Mouse (Mus musculus) small intestine, adult 2 months (tissue): ENCODE measurements at regions not wholly inside any gene's neighbourhood (a gene's known extent, or its start where the extent isn't known, plus 50 kb on each side); places are given as distances from the start of the nearest gene placed in this dataset.

ENCODE experiments used
- H3K27ac ChIP-seq: fragments of 200-500 bp; 2 replicates; pipeline ENCODE4 v1.5.1; 2012; ENCODE audit warnings: low read depth, low read length, control low read depth, inconsistent platforms; ENCODE audit not compliant: insufficient read depth
- H3K27me3 ChIP-seq: fragments of 200-500 bp; 2 replicates; pipeline ENCODE4 v1.6.1; 2012; ENCODE audit warnings: mild to moderate bottlenecking, moderate library complexity, low read length, inconsistent platforms; ENCODE audit not compliant: control insufficient read depth, insufficient read depth
- H3K36me3 ChIP-seq: fragments of 200-500 bp; 2 replicates; pipeline ENCODE4 v1.6.1; 2012; ENCODE audit warnings: mild to moderate bottlenecking, low read length, control low read depth, inconsistent platforms; ENCODE audit not compliant: control insufficient read depth, insufficient read depth
- H3K4me1 ChIP-seq: fragments of 200-500 bp; 2 replicates; pipeline ENCODE4 v1.6.1; 2012; ENCODE audit warnings: low read length, inconsistent platforms, mixed read lengths; ENCODE audit not compliant: control insufficient read depth, insufficient read depth, insufficient read length
- H3K4me3 ChIP-seq: fragments of 200-500 bp; 2 replicates; pipeline ENCODE4 v1.5.1; 2012; ENCODE audit warnings: low read depth, mild to moderate bottlenecking, control low read depth, inconsistent platforms, low read length, moderate library complexity
- CTCF ChIP-seq: fragments of 200-500 bp; IDR thresholded peaks from 2 replicates; pipeline ENCODE4 v1.5.1; 2012; ENCODE audit warnings: low read depth, mild to moderate bottlenecking, control low read depth, inconsistent platforms, low read length, moderate library complexity, mixed read lengths; ENCODE audit not compliant: insufficient replicate concordance, insufficient read length; ENCODE audit errors: extremely low read depth
- POLR2A ChIP-seq: fragments of 200-500 bp; IDR thresholded peaks from 2 replicates; pipeline ENCODE4 v1.6.1; 2012; ENCODE audit warnings: low read depth, mild to moderate bottlenecking, control low read depth, inconsistent platforms, low read length, moderate library complexity
- WGBS: fragments of 180-500 bp; shearing (Covaris S2); methylation state at CpG from one replicate; pipeline ENCODE4 v1.1.7; 2018; 5-methylcytosine and 5-hydroxymethylcytosine counted together

DNA sequence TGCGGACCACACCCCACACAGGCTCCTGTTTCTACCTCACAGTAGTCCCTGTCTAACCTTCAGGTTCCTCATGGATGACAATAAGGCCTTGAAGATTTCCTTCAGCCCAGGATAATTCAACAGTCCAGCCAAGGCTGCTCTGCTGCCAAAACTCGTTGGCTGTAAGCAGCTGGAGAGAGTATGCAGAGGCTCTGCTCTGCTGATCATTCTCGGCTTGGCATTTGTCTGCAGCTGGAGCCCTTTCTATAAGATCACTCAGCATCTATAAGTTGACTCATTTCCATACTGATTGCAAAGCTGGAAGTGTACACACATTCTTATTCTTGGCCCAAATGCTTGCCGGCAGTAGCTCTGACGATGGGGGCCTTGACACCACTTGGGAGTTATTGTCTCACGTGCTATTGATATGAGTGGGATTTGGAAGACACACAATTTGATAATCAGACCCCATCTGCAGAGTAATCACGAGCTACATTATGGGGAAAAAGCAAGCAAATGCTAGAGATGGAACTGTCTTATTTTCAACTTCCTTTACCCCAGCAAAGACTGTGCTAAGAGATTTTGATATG lies 311.1 kb upstream of the Nmur2 start:
- Histone ChIP-seq H3K27ac (no peak overlapping the region), H3K36me3 (no peaks in the 10 kb centered on the region), H3K4me1 (no peaks in the 10 kb centered on the region), H3K4me3 (no peak overlapping the region), H3K27me3 (no peaks in the 10 kb centered on the region)
- TF ChIP-seq POLR2A: no peak
- no peak for TF ChIP-seq CTCF
- WGBS: 64% methylated on average over 7 of the region's 7 CpGs

- no peaks in the 10 kb centered on the region for H3K4me1 ChIP-seq
- TF ChIP-seq CTCF (no peak), POLR2A (no peak)
- H3K4me3 ChIP-seq: no peak overlapping the region
- H3K27me3 ChIP-seq: no peaks in the 10 kb centered on the region
- no peaks in the 10 kb centered on the region for H3K36me3 ChIP-seq
- H3K27ac ChIP-seq: no peak overlapping the region
- 72% methylated on average over 1 of the region's 1 CpGs for WGBS
Measured at GRCm38 (mm10) chr11:56351231-56351630, 310.4 kb upstream of the Nmur2 start.

GRCm38 (mm10) chr11:56349766-56350165 lies 309.0 kb upstream of the Nmur2 start:
- no peaks in the 10 kb centered on the region for H3K27me3 ChIP-seq
- H3K36me3 ChIP-seq: no peaks in the 10 kb centered on the region
- no peaks in the 10 kb centered on the region for H3K4me1 ChIP-seq
- TF ChIP-seq POLR2A (no peak), CTCF (no peak)
- 63% methylated on average over 3 of the region's 3 CpGs for WGBS
- H3K27ac ChIP-seq: no peak overlapping the region
- no peak overlapping the region for H3K4me3 ChIP-seq

DNA sequence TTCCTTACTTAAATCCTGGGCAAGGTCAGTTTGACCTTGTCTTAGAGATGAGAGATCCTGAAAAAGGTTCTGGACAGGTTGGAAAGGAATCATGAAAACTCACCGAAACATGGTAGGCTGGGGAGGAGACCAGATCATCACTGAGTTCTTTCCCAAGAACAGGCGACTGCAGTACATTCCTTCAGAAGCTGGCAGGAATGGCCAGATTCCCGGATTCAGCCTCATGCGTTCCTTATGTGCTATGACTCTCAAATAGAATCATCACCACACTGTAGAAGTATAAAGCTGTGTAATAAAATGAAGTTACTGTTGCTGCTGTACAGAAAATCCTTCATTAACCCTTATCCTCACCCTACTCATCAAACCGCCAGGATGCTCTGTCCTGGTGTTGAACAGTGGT lies 307.6 kb upstream of the Nmur2 start:
- TF ChIP-seq CTCF: no peak
- no peak for TF ChIP-seq POLR2A
- WGBS: 89% methylated on average over 5 of the region's 5 CpGs
- no peaks in the 10 kb centered on the region for H3K36me3 ChIP-seq
- no peaks in the 10 kb centered on the region for H3K27me3 ChIP-seq
- H3K4me3 ChIP-seq: no peak overlapping the region
- H3K27ac ChIP-seq: no peak overlapping the region
- H3K4me1 ChIP-seq: no peaks in the 10 kb centered on the region

DNA sequence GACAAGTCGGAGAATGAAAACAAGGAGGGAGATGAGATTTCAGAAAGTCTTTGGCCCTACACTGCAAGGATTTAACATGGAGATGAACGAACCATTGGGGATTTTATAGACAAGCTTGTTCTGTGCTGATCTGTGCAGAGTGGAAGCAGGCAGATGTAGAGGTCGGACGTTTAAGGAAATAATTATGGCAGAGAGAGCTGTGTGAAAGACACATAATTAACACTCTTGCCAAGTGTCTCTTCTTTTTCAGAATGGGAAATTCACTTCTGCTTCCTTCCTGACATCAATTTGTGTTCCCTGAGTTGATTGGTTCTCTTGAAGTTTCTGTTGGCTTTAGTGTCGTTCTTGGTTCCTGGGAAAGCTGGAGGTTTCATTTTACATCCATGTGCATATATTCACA lies 302.3 kb upstream of the Nmur2 start:
- Histone ChIP-seq H3K27ac (no peak overlapping the region), H3K4me3 (no peak overlapping the region), H3K4me1 (no peaks in the 10 kb centered on the region), H3K36me3 (no peaks in the 10 kb centered on the region), H3K27me3 (no peaks in the 10 kb centered on the region)
- TF ChIP-seq POLR2A (no peak), CTCF (no peak)
- WGBS: 73% methylated on average over 5 of the region's 5 CpGs

- Histone ChIP-seq H3K27me3 (no peaks in the 10 kb centered on the region), H3K27ac (no peak overlapping the region), H3K4me1 (no peaks in the 10 kb centered on the region), H3K36me3 (no peaks in the 10 kb centered on the region), H3K4me3 (no peak overlapping the region)
- no peak for TF ChIP-seq CTCF
- TF ChIP-seq POLR2A: no peak
- 80% methylated on average over 1 of the region's 1 CpGs for WGBS
Measured at GRCm38 (mm10) chr11:56341731-56342130, 300.9 kb upstream of the Nmur2 start.

- H3K36me3 ChIP-seq: no peaks in the 10 kb centered on the region
- no peak overlapping the region for H3K4me3 ChIP-seq
- no peak for TF ChIP-seq POLR2A
- TF ChIP-seq CTCF: no peak
- no peaks in the 10 kb centered on the region for H3K4me1 ChIP-seq
- no peaks in the 10 kb centered on the region for H3K27me3 ChIP-seq
- no peak overlapping the region for H3K27ac ChIP-seq
- WGBS: 82% methylated on average over 2 of the region's 2 CpGs
Measured at GRCm38 (mm10) chr11:56341040-56341439, 300.2 kb upstream of the Nmur2 start.

DNA sequence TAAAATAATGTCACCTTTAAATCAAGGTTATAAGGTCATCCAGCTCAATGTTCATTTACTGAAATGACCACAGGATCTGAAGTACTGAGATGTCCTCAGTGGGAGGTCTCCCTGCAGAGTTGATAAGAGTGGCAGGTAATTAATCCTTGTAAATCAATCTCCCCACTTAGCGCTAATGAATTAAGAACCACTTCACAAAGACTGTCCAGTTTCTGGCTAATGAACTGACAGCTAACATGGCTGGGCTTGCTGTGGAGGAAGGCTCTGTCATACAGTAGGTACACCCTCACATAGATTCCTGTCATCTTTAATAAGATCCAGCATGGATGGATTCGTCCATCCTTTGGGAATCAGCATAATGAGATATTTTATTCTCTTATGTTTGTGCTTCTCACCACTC lies 297.7 kb upstream of the Nmur2 start:
- H3K4me1 ChIP-seq: no peaks in the 10 kb centered on the region
- WGBS: 68% methylated on average over 2 of the region's 2 CpGs
- no peak overlapping the region for H3K27ac ChIP-seq
- H3K36me3 ChIP-seq: no peaks in the 10 kb centered on the region
- no peaks in the 10 kb centered on the region for H3K27me3 ChIP-seq
- no peak for TF ChIP-seq POLR2A
- TF ChIP-seq CTCF: no peak
- no peak overlapping the region for H3K4me3 ChIP-seq
